Mouse (Mus musculus) heart, embryonic 13.5 days (tissue): ENCODE results near the gene Theg. TPM values are rescaled to one million over a fixed set of nuclear protein-coding genes. Genes with fewer than 3 reads are reported as not detected.

Experiments used
- ATAC-seq: fragments of 200-750 bp; cut with Nextera tagmentation; 2 replicates; pipeline ENCODE4 v1.8.0; 2017; ENCODE audit warnings: moderate TSS enrichment; ENCODE audit not compliant: insufficient number of reproducible peaks, low FRiP score, low TSS enrichment; ENCODE audit errors: extremely low read depth
- H3K27ac ChIP-seq: fragments of 300-500 bp; sonication (generic); replicated peaks from 2 replicates; pipeline ENCODE4 v1.5.1; 2015; ENCODE audit warnings: moderate library complexity, mild to moderate bottlenecking, inconsistent platforms
- H3K27me3 ChIP-seq: fragments of 300-500 bp; sonication (generic); replicated peaks from 2 replicates; pipeline ENCODE4 v1.6.1; 2015; ENCODE audit warnings: mild to moderate bottlenecking, inconsistent platforms
- H3K36me3 ChIP-seq: fragments of 300-500 bp; sonication (generic); 2 replicates; pipeline ENCODE4 v1.6.1; 2015; ENCODE audit warnings: mild to moderate bottlenecking, inconsistent platforms
- H3K4me1 ChIP-seq: fragments of 300-500 bp; sonication (generic); 2 replicates; pipeline ENCODE4 v1.6.1; 2015; ENCODE audit warnings: inconsistent platforms
- H3K4me2 ChIP-seq: fragments of 300-500 bp; sonication (generic); 2 replicates; pipeline ENCODE4 v1.6.1; 2015; ENCODE audit warnings: inconsistent platforms, mild to moderate bottlenecking, moderate library complexity
- H3K4me3 ChIP-seq: fragments of 300-500 bp; sonication (generic); 2 replicates; pipeline ENCODE4 v1.5.1; 2015; ENCODE audit warnings: moderate library complexity, mild to moderate bottlenecking, inconsistent platforms
- H3K9ac ChIP-seq: fragments of 300-500 bp; sonication (generic); 2 replicates; pipeline ENCODE4 v1.6.1; 2015; ENCODE audit warnings: inconsistent platforms, mild to moderate bottlenecking, moderate library complexity
- H3K9me3 ChIP-seq: fragments of 300-500 bp; sonication (generic); 2 replicates; pipeline ENCODE4 v1.6.1; 2016; ENCODE audit warnings: inconsistent platforms
- WGBS: fragments of 180-500 bp; shearing (Covaris S2); methylation state at CpG from one replicate; pipeline ENCODE4 v1.1.7; 2015; ENCODE audit warnings: mixed read lengths; 5-methylcytosine and 5-hydroxymethylcytosine counted together
- polyA plus RNA-seq: library from polyadenylated mRNA; unstranded; fragments of >200 nt; fragmentation: Nextera tagmentation; extraction: Ambion mirVana; gene quantifications from 2 replicates; pipeline ENCODE4 v1.2.1, GENCODE M21; 2015

The Theg gene
- polyA plus RNA-seq, 1 experiment from 2014 or later = not detected

DNA sequence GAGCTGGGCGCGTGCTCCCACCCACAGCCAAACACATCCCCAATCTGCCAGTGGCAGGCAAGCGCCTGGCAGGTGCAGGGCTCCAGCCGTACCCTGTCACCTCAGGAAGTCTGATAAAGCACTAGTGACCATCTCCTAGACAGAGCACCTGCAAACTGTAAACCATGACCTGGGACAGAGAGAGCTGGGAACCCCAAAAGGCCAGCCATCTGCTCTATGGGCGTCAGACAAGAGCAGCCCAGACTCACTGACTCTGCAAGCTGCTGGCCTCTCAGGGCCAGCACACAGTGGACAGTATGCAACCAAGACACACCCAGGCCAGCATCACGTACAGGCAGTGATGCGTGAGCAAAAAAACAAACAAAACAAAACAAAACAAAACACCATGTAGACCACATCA lies 8.2 kb downstream of the Theg start:
- WGBS = 64% methylated on average over 7 of the region's 7 CpGs
- Histone ChIP-seq H3K4me1 (no peaks in the 10 kb centered on the region), H3K27ac (no peak overlapping the region), H3K36me3 (no peaks in the 10 kb centered on the region), H3K27me3 (peaks cover 17% of the 10 kb centered on the region), H3K4me3 (no peak overlapping the region), H3K4me2 (no peak overlapping the region), H3K9ac (no peak overlapping the region), H3K9me3 (no peaks in the 10 kb centered on the region)
- no peak for ATAC-seq

DNA sequence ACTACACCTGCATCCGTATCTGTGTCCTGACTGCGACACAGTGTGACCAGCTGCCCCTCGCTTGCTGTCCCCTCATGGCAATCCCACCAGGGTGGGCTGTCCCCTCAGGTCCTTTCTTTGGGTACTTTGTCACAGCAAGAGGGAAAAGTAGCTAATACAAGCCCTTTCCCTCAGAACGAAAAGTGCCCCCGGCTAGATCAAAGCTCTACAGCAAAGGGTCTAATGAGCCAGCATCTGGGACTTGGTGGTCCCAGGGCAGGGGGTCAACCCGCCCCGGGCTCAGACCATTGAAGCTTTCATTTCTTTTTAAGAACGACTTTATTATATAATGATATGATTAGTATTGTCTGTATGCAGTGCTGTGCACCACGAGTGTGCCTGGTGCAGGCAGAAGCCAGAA lies 8.9 kb downstream of the Theg start:
- Histone ChIP-seq H3K27ac (no peak overlapping the region), H3K4me2 (no peak overlapping the region), H3K9ac (no peak overlapping the region), H3K9me3 (no peaks in the 10 kb centered on the region), H3K36me3 (no peaks in the 10 kb centered on the region), H3K27me3 (peaks cover 15% of the 10 kb centered on the region), H3K4me3 (no peak overlapping the region), H3K4me1 (no peaks in the 10 kb centered on the region)
- WGBS = 69% methylated on average over 9 of the region's 9 CpGs
- no peak for ATAC-seq

DNA sequence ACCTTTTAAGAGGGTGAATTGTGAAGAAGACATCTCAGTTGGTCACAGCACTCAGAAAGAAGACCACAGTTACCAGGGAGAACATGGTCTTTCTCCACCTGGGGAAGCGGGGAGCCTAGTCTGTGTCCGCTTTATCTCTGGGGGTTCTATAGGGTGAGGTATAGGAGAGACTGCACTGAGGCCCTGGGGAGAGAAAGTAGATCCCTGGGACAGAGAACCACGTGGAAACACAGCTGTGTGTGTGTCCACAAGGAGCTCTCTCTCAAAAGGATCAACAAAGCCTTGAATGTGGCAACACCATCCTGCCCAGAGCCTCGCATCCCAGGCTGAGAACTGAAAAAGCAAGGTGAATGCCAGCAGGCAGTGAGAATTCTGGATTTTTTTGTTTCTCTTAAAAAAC lies 9.8 kb downstream of the Theg start:
- Histone ChIP-seq H3K4me3 (no peak overlapping the region), H3K27ac (no peak overlapping the region), H3K9me3 (no peaks in the 10 kb centered on the region), H3K4me2 (no peak overlapping the region), H3K27me3 (peaks cover 13% of the 10 kb centered on the region), H3K36me3 (no peaks in the 10 kb centered on the region), H3K4me1 (no peaks in the 10 kb centered on the region), H3K9ac (no peak overlapping the region)
- WGBS = 64% methylated on average over 4 of the region's 4 CpGs
- ATAC-seq = no peak

DNA sequence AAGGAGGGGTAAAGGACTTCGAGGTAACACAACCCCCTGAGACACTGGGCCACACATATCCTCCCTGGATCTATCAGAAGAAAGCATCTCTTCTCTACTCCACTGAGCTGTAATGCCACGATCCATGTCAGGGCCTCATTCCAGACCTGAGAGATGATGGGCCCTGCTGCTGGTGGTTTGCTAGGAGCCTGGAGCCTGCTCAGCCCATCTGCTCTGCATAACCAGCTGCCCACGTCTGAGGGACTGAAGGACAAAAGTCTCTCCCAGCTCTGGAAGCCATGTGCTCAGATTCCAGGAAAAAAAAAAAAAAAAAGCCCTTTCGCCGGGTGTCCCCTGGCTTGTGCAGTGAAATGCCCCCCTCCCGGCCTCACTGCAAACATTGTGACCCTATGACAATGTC lies 11.4 kb downstream of the Theg start:
- ATAC-seq = no peak
- Histone ChIP-seq H3K27ac (no peak overlapping the region), H3K4me2 (no peak overlapping the region), H3K9ac (no peak overlapping the region), H3K36me3 (no peaks in the 10 kb centered on the region), H3K27me3 (peaks cover 13% of the 10 kb centered on the region), H3K9me3 (no peaks in the 10 kb centered on the region), H3K4me3 (no peak overlapping the region), H3K4me1 (no peaks in the 10 kb centered on the region)
- WGBS = 60% methylated on average over 6 of the region's 6 CpGs

DNA sequence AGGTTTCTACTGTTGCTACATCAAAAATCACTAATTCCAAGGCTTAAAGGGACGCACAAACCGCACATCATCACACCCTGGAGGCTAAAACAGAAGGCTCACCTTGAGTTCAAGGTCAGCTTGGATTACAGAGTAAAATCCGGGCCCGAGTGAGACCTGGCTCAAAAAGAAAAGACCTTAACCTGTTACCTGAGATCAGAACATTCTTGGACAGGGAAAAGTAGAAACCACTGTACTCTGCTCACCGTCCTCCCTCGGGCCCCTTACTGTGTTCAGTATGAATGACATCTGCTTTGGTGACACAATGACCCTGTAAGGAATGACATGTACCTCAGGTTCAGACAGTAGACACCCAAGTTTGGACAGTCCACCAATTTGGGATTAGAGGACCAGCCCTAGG lies 12.3 kb downstream of the Theg start:
- Histone ChIP-seq H3K36me3 (no peaks in the 10 kb centered on the region), H3K27ac (no peak overlapping the region), H3K9me3 (no peaks in the 10 kb centered on the region), H3K4me2 (no peak overlapping the region), H3K9ac (no peak overlapping the region), H3K27me3 (peaks cover 11% of the 10 kb centered on the region), H3K4me3 (no peak overlapping the region), H3K4me1 (no peaks in the 10 kb centered on the region)
- ATAC-seq = no peak
- 81% methylated on average over 6 of the region's 6 CpGs for WGBS

DNA sequence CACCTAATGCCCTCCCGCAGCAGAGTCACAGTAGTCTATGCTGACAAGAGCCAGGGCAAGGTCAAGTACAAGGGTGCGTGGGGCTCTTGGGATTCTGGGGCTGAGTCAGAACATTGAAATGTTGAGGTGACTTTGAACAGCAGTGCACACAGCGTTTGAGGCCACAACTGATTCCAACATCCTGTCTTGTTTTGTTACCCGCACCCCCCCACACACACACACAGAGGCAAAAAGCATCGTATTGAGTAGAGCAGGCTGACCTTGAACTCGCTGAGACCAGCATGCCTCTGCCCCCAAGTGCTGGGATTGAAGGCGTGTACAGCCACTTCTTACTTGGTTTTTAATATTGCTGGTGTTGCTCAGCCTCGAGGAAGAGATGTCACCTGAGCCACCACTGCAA lies 12.8 kb downstream of the Theg start:
- no peak overlapping the region for H3K4me3 ChIP-seq
- no peak overlapping the region for H3K9ac ChIP-seq
- ATAC-seq = no peak
- H3K4me2 ChIP-seq = no peak overlapping the region
- WGBS = 69% methylated on average over 8 of the region's 8 CpGs
- peaks cover 6% of the 10 kb centered on the region for H3K27me3 ChIP-seq
- H3K27ac ChIP-seq = no peak overlapping the region
- no peaks in the 10 kb centered on the region for H3K9me3 ChIP-seq
- no peaks in the 10 kb centered on the region for H3K4me1 ChIP-seq
- H3K36me3 ChIP-seq = no peaks in the 10 kb centered on the region

DNA sequence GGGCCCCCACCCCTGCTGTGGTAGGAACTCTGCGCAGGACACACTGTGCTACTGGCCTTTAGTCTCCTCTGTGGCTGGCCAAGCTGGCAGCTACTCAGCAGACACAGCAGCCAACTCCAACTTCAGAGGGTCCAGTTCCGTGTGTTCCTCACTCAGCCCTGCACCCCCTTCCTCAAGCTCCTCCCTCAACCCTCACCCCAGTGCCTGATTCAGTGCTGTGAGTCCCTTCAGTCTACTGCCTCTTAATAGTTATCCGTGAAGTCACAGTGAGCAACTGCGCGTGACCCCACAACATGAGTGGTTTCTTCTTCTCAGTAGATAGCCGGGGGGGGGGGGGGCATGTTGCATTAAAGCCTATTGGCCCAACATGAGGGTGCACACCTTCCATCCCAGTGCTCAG lies 13.5 kb downstream of the Theg start:
- 76% methylated on average over 6 of the region's 6 CpGs for WGBS

DNA sequence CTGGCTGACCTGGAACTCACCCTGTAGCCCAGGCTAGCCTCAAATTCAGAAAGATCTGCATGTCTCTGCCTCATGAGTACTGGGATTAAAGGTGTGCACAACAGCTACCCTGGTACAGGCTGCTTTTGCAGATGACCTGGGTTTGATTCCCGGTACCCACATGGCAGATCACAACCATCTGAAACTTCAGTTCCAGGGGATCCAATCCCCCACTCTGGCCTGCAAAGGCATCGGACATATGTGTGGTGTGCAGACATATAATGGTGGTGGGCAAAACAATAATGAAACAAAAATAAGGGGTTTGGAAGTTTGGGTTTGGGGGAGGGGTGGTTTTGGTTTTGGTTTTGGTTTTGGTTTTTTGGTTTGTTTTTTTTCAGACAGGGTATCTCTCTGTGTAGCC lies 15.8 kb downstream of the Theg start:
- no peaks in the 10 kb centered on the region for H3K36me3 ChIP-seq
- H3K4me2 ChIP-seq = no peak overlapping the region
- no peak overlapping the region for H3K4me3 ChIP-seq
- no peaks in the 10 kb centered on the region for H3K4me1 ChIP-seq
- 87% methylated on average over 2 of the region's 2 CpGs for WGBS
- H3K27me3 ChIP-seq = no peaks in the 10 kb centered on the region
- no peak overlapping the region for H3K27ac ChIP-seq
- no peak for ATAC-seq
- 0 out of 2 replicates have a peak, but pooled peaks cover 4% of the 10 kb centered on the region for H3K9me3 ChIP-seq
- no peak overlapping the region for H3K9ac ChIP-seq

More for the DNA sequence above, 13.5 kb downstream of the Theg start:
- no peak for ATAC-seq
- no peak overlapping the region for H3K4me3 ChIP-seq
- peaks cover under 1% of the 10 kb centered on the region; the same call in 1 of the 2 replicates for H3K27me3 ChIP-seq
- H3K4me2 ChIP-seq = no peak overlapping the region
- no peaks in the 10 kb centered on the region for H3K36me3 ChIP-seq
- H3K27ac ChIP-seq = no peak overlapping the region
- no peak overlapping the region for H3K9ac ChIP-seq
- no peaks in the 10 kb centered on the region for H3K4me1 ChIP-seq
- no peaks in the 10 kb centered on the region for H3K9me3 ChIP-seq

DNA sequence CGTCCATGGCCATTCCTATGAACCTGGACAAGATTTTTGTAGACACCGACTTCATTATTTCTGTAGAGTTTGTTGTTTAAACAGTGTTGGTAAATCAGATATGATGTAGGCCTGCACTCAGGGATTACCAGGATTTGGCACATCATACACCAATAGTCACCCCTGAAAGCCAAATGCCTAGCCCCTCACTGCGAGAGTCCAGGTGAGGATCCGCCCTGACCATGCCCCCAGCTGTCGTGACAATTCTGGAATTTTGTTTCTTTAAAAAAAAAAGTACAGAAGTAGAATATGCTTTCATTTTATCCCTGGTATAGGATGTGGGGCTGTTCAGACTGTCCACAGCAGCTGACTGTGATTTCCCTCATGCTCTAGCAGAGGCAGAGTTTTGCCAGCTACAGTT lies 17.2 kb downstream of the Theg start:
- Histone ChIP-seq H3K4me2 (no peak overlapping the region), H3K9me3 (peaks cover 9% of the 10 kb centered on the region), H3K27me3 (no peaks in the 10 kb centered on the region), H3K36me3 (no peaks in the 10 kb centered on the region), H3K27ac (no peak overlapping the region), H3K4me3 (no peak overlapping the region), H3K4me1 (no peaks in the 10 kb centered on the region), H3K9ac (no peak overlapping the region)
- WGBS = 83% methylated on average over 5 of the region's 5 CpGs
- no peak for ATAC-seq

DNA sequence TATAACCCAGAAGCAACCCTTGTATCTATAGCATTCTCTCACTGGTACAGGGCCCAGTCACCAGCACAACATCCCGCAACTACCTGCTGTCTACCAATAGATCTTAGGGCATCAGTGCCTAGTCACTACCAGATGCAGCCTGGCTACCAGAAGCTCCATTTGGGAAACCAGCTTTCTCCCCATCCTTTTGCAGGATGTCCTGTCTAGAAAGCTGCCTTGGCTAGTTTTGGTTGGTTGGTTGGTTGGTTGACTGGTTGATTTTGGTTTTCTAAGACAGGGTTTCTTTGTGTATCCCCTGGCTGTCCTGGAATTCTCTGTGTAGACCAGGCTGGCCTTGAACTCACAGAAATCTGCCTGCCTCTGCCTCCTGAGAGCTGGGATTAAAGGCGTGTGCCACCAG lies 27.4 kb downstream of the Theg start:
- H3K4me1 ChIP-seq = 0 out of 2 replicates have a peak, but pooled peaks cover 6% of the 10 kb centered on the region
- H3K27ac ChIP-seq = no peak overlapping the region
- H3K9ac ChIP-seq = no peak overlapping the region
- WGBS = 82% methylated on average over 2 of the region's 2 CpGs
- H3K4me3 ChIP-seq = no peak overlapping the region
- peaks cover 4% of the 10 kb centered on the region; the same call in 1 of the 2 replicates for H3K9me3 ChIP-seq
- no peak overlapping the region for H3K4me2 ChIP-seq
- no peaks in the 10 kb centered on the region for H3K36me3 ChIP-seq
- no peaks in the 10 kb centered on the region for H3K27me3 ChIP-seq
- ATAC-seq = no peak

DNA sequence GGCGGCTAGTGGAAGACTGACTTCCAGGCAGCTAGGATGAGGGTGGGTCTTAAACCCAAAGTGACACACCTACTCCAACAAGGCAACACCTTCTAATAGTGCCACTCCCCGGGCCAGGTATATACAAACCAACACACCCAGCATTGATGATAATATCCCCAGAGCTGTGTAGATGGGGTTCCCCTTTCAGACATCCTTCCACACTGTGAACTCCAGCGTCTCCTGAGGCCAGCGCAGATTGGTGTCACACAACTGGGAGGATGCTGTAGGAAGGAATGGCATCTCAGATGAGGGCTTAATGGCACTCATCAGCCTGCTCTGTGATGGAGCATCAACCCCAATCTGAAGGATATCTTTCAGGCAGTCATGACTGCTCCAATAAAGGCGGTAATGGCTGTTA lies 29.6 kb downstream of the Theg start:
- Histone ChIP-seq H3K27me3 (no peaks in the 10 kb centered on the region), H3K4me2 (no peak overlapping the region), H3K36me3 (no peaks in the 10 kb centered on the region), H3K4me3 (no peak overlapping the region), H3K9ac (no peak overlapping the region), H3K4me1 (peaks cover 23% of the 10 kb centered on the region), H3K27ac (no peak overlapping the region), H3K9me3 (no peaks in the 10 kb centered on the region)
- no peak for ATAC-seq
- WGBS = 87% methylated on average over 5 of the region's 5 CpGs

DNA sequence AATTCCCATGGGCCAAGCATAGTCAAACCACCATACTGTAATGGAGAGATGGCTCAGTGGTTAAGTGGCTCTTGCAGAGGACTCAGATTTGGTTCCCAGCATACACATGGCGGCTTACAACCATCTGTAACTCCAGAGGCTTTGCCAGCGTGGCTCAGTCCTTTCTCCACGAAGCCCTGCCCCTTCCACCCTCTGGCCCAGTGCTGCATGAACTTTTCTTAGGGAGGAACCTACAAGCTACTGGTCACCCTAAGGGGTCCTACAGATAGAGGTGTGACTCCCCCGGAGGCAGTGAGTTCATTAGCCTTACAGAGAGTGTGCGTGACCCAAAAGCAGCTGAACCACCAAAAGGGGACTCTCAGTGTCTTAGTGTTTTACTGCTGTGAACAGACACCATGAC lies 30.2 kb downstream of the Theg start:
- WGBS = 85% methylated on average over 5 of the region's 5 CpGs
- H3K4me1 ChIP-seq = peaks cover 26% of the 10 kb centered on the region

More for the DNA sequence above, 30.2 kb downstream of the Theg start:
- Histone ChIP-seq H3K4me2 (no peak overlapping the region), H3K27me3 (no peaks in the 10 kb centered on the region), H3K27ac (no peak overlapping the region), H3K4me3 (no peak overlapping the region), H3K36me3 (no peaks in the 10 kb centered on the region), H3K9ac (no peak overlapping the region), H3K9me3 (no peaks in the 10 kb centered on the region)
- no peak for ATAC-seq
